Mouse (Mus musculus): ENCODE data around the gene Olfr1306. TPM values are rescaled to one million over a fixed set of nuclear protein-coding genes. Genes with fewer than 3 reads are reported as not detected.

The Olfr1306 gene
- polyA plus RNA-seq (2014; fragmentation: Nextera tagmentation; extraction: Ambion mirVana), result not detected in 2 replicates

- no peak for DNase-seq (ENCODE audit: low spot score)
- no peak within 1 kb of the TSS for H3K9ac ChIP-seq (replicated peaks; ENCODE audit: low read length)
- H3K4me1 ChIP-seq (ENCODE audit: control insufficient read depth, insufficient read depth, low read length), result no peaks in the 10 kb centered on the region
- 69% methylated on average over 1 of the region's 1 CpGs for WGBS
- no peak within 1 kb of the TSS for H3K4me2 ChIP-seq (ENCODE audit: low read depth, low read length)
- ATAC-seq (replicated peaks; ENCODE audit: insufficient number of reproducible peaks, low FRiP score, low TSS enrichment, low read depth), result no peak
- H3K4me3 ChIP-seq (ENCODE audit: low read depth, low read length), result no peak within 1 kb of the TSS
- H3K36me3 ChIP-seq (replicated peaks; ENCODE audit: control insufficient read depth, insufficient read depth, low read depth, low read length), result no peaks in the 10 kb centered on the region
- no peak within 1 kb of the TSS for H3K27ac ChIP-seq (replicated peaks; ENCODE audit: low read depth, low read length)
- no peaks in the 10 kb centered on the region for H3K9me3 ChIP-seq (replicated peaks; ENCODE audit: control insufficient read depth, low read length)
- H3K27me3 ChIP-seq (ENCODE audit: control insufficient read depth, insufficient read depth, low read length), result no peaks in the 10 kb centered on the region
Measured at GRCm38 (mm10) chr2:111916171-111916570, at the start of gene Olfr1306. TSS of gene Olfr1306 (minus strand) at chr2:111916271.

DNA sequence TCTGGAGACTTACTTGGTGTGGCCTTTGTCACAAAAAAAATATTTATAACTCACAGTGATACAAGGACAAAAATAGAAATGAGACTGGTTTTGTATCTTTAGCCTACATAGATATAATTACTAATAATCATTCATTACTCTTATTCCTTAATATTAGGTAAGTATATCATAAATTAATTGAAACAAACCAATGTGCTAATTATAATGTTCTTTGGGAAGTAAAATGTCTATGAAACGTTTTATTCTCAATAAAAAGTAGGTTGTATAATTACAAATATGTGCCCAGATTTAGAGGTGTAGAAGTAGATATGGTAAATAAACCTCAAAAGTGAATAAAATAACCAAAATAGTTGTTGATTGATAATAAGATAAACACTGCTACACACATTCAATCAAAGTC, 48.8 kb upstream of the Olfr1306 start, which contains the start of gene Olfr1308:
Gene Olfr1308 (minus strand): TSS at position 101 of the 400 bp plus-strand sequence.
- 57% methylated on average over 1 of the region's 1 CpGs for WGBS
- no peak for ATAC-seq (replicated peaks; ENCODE audit: insufficient number of reproducible peaks, low FRiP score, low TSS enrichment, low read depth)
- H3K36me3 ChIP-seq (replicated peaks; ENCODE audit: control insufficient read depth, insufficient read depth, low read depth, low read length), result no peaks in the 10 kb centered on the region
- no peak within 1 kb of the TSS for H3K4me3 ChIP-seq (ENCODE audit: low read depth, low read length)
- no peaks in the 10 kb centered on the region for H3K9me3 ChIP-seq (replicated peaks; ENCODE audit: control insufficient read depth, low read length)
- no peaks in the 10 kb centered on the region for H3K27me3 ChIP-seq (ENCODE audit: control insufficient read depth, insufficient read depth, low read length)
- H3K4me2 ChIP-seq (ENCODE audit: low read depth, low read length), result no peak within 1 kb of the TSS
- H3K9ac ChIP-seq (replicated peaks; ENCODE audit: low read length), result no peak within 1 kb of the TSS
- no peaks in the 10 kb centered on the region for H3K4me1 ChIP-seq (ENCODE audit: control insufficient read depth, insufficient read depth, low read length)
- no peak within 1 kb of the TSS for H3K27ac ChIP-seq (replicated peaks; ENCODE audit: low read depth, low read length)
- DNase-seq (ENCODE audit: low spot score), result no peak

DNA sequence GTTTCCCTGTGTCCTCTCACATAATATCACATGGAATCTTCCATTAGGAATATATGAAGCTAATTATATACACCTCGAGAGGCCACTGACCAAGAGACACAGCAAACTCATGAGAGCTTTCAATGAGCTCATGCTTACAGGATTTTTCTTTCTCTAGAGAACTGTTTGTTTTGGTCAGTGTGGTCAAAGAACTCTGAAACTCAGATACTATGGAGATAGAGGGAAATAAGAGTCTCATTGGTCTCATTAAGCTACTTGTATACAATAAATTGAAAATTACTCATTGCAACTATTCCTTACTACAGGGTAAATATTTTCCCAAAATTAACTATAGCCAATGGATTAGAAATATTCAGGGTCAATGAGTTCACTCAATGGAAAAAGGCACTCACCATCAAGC, 33.3 kb upstream of the Olfr1306 start, which contains the start of gene Olfr1307:
Gene Olfr1307 (minus strand): TSS at position 101 of the 400 bp plus-strand sequence.
- no peaks in the 10 kb centered on the region for H3K36me3 ChIP-seq (replicated peaks; ENCODE audit: control insufficient read depth, insufficient read depth, low read depth, low read length)
- no peaks in the 10 kb centered on the region for H3K4me1 ChIP-seq (ENCODE audit: control insufficient read depth, insufficient read depth, low read length)
- H3K4me3 ChIP-seq (ENCODE audit: low read depth, low read length), result no peak within 1 kb of the TSS
- no peak within 1 kb of the TSS for H3K4me2 ChIP-seq (ENCODE audit: low read depth, low read length)
- ATAC-seq (replicated peaks; ENCODE audit: insufficient number of reproducible peaks, low FRiP score, low TSS enrichment, low read depth), result no peak
- WGBS, result 74% methylated on average over 1 of the region's 1 CpGs
- H3K27ac ChIP-seq (replicated peaks; ENCODE audit: low read depth, low read length), result no peak within 1 kb of the TSS
- no peaks in the 10 kb centered on the region for H3K27me3 ChIP-seq (ENCODE audit: control insufficient read depth, insufficient read depth, low read length)
- no peaks in the 10 kb centered on the region for H3K9me3 ChIP-seq (replicated peaks; ENCODE audit: control insufficient read depth, low read length)
- no peak within 1 kb of the TSS for H3K9ac ChIP-seq (replicated peaks; ENCODE audit: low read length)
- DNase-seq (ENCODE audit: low spot score), result no peak

- no peaks in the 10 kb centered on the region for H3K9me3 ChIP-seq (replicated peaks; ENCODE audit: control insufficient read depth, low read length)
- H3K27me3 ChIP-seq (ENCODE audit: control insufficient read depth, insufficient read depth, low read length), result no peaks in the 10 kb centered on the region
- H3K27ac ChIP-seq (replicated peaks; ENCODE audit: low read depth, low read length), result no peak within 1 kb of the TSS
- no peaks in the 10 kb centered on the region for H3K4me1 ChIP-seq (ENCODE audit: control insufficient read depth, insufficient read depth, low read length)
- no peak for ATAC-seq (replicated peaks; ENCODE audit: insufficient number of reproducible peaks, low FRiP score, low TSS enrichment, low read depth)
- WGBS, result 84% methylated on average over 2 of the region's 2 CpGs
- H3K36me3 ChIP-seq (replicated peaks; ENCODE audit: control insufficient read depth, insufficient read depth, low read depth, low read length), result no peaks in the 10 kb centered on the region
- H3K4me3 ChIP-seq (ENCODE audit: low read depth, low read length), result no peak within 1 kb of the TSS
- no peak for DNase-seq (ENCODE audit: low spot score)
- no peak within 1 kb of the TSS for H3K4me2 ChIP-seq (ENCODE audit: low read depth, low read length)
- H3K9ac ChIP-seq (replicated peaks; ENCODE audit: low read length), result no peak within 1 kb of the TSS
Measured at GRCm38 (mm10) chr2:111877049-111877448, 39.0 kb downstream of the Olfr1306 start, which contains the start of gene Olfr1305. TSS of gene Olfr1305 (minus strand) at chr2:111877149.

Other genes with a start within 250 kb of the Olfr1306 start
- gene Olfr1301, start 165.3 kb downstream of the Olfr1306 start, polyA plus RNA-seq (2014; fragmentation: Nextera tagmentation; extraction: Ambion mirVana), result not detected in 2 replicates
- not detected in 2 replicates for gene Olfr1302, start 138.8 kb downstream of the Olfr1306 start, polyA plus RNA-seq (2014; fragmentation: Nextera tagmentation; extraction: Ambion mirVana)
- not detected in 2 replicates for gene Olfr1303, start 95.9 kb downstream of the Olfr1306 start, polyA plus RNA-seq (2014; fragmentation: Nextera tagmentation; extraction: Ambion mirVana)
- gene Olfr1305, start 39.1 kb downstream of the Olfr1306 start, polyA plus RNA-seq (2014; fragmentation: Nextera tagmentation; extraction: Ambion mirVana), result not detected in 2 replicates
- gene Olfr1307, start 33.2 kb upstream of the Olfr1306 start, polyA plus RNA-seq (2014; fragmentation: Nextera tagmentation; extraction: Ambion mirVana), result not detected in 2 replicates
- not detected in 2 replicates for gene Olfr1308, start 48.7 kb upstream of the Olfr1306 start, polyA plus RNA-seq (2014; fragmentation: Nextera tagmentation; extraction: Ambion mirVana)
- gene Olfr1309, start 74.0 kb upstream of the Olfr1306 start, polyA plus RNA-seq (2014; fragmentation: Nextera tagmentation; extraction: Ambion mirVana), result not detected in 2 replicates
- not detected in 2 replicates for gene Olfr1310, start 96.4 kb upstream of the Olfr1306 start, polyA plus RNA-seq (2014; fragmentation: Nextera tagmentation; extraction: Ambion mirVana)
- gene Olfr1311, start 108.1 kb upstream of the Olfr1306 start, polyA plus RNA-seq (2014; fragmentation: Nextera tagmentation; extraction: Ambion mirVana), result not detected in 2 replicates
- not detected in 2 replicates for gene Olfr1312, start 134.0 kb upstream of the Olfr1306 start, polyA plus RNA-seq (2014; fragmentation: Nextera tagmentation; extraction: Ambion mirVana)
- gene Olfr1313, start 161.6 kb upstream of the Olfr1306 start, polyA plus RNA-seq (2014; fragmentation: Nextera tagmentation; extraction: Ambion mirVana), result not detected in 2 replicates
- gene Olfr1314, start 180.5 kb upstream of the Olfr1306 start, polyA plus RNA-seq (2014; fragmentation: Nextera tagmentation; extraction: Ambion mirVana), result not detected in 2 replicates
- not detected in 2 replicates for gene Olfr1315-ps1, start 199.2 kb upstream of the Olfr1306 start, polyA plus RNA-seq (2014; fragmentation: Nextera tagmentation; extraction: Ambion mirVana)
- not detected in 2 replicates for gene Olfr1316, start 218.7 kb upstream of the Olfr1306 start, polyA plus RNA-seq (2014; fragmentation: Nextera tagmentation; extraction: Ambion mirVana)
- gene Olfr1317, start 224.1 kb upstream of the Olfr1306 start, polyA plus RNA-seq (2014; fragmentation: Nextera tagmentation; extraction: Ambion mirVana), result not detected in 2 replicates
- not detected in 2 replicates for gene Olfr1318, start 237.9 kb upstream of the Olfr1306 start, polyA plus RNA-seq (2014; fragmentation: Nextera tagmentation; extraction: Ambion mirVana)

Measured in embryonic facial prominence, embryonic 11.5 days (tissue).